Mouse (Mus musculus) sigmoid colon, adult 10 weeks (tissue): Measurements from ENCODE around the gene Fdx1l. TPM values are rescaled to one million over a fixed set of nuclear protein-coding genes. Genes with fewer than 3 reads are reported as not detected.

ENCODE experiments used
- polyA plus RNA-seq: library from polyadenylated mRNA; stranded (reverse); fragments of 350-450 nt; fragmentation: Illumina TruSeq; extraction: RNeasy Lipid Tissue Mini Kit (QIAGEN cat#74804); gene quantifications from one replicate; pipeline ENCODE4 v1.2.3, GENCODE M21; 2014; ENCODE audit warnings: low read depth, low replicate concordance

Gene Fdx1l
- polyA plus RNA-seq: 0.73 TPM

DNA sequence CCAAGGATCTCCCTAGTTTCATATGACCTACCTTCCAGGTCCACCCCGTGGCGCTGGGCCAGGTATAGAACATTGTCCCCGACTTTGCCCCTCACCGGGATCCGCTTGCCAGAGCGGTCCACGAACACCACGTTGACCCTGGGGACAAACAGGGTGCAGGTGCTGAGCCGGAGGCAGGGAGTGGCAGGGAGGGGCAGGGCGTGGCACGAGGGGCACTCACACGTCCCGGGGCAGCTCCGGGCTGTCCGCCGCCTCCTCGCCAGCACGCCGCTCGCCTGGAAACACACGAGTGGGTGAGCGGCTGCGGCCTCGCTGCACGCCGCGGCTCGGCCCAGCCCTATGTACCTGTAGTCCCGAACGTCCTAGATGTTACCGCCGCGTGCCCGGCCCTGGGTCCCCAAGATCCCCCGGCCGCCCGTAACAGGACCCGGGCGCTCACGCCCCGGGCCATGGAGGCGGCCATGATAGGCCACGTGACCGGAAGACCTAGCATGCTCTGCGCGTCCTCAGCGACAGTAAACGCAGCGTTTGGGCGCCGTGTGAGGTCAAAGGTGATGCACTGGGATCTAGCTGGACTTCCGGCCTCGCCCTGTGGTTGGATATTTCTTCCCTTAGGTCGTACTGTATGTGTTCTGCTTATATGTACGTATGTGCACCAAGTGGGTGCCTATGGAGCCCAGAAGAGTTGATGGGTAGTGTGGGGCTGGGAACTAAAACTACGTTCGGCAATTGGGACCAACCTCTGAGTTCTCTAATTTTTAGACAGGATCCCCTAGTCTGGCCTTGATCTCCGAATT, at the start of gene Fdx1l, which contains the start of gene Gm49373:
Fdx1l (minus strand) TSS at position 571 of the 797 bp plus-strand sequence.
Gm49373 (minus strand) TSS at position 53 of the 797 bp plus-strand sequence.

GRCm38 (mm10) chr9:21091707-21092320, 18.4 kb upstream of the Fdx1l start, which contains the start of the genes Gm38431 and Raver1:
TSS of gene Gm38431 (minus strand) at chr9:21091997.
TSS of gene Raver1 (minus strand) at chr9:21092008.

GRCm38 (mm10) chr9:21067006-21067684, 6.3 kb downstream of the Fdx1l start, which contains the start of gene Zglp1:
TSS of gene Zglp1 (minus strand) at chr9:21067093.

DNA sequence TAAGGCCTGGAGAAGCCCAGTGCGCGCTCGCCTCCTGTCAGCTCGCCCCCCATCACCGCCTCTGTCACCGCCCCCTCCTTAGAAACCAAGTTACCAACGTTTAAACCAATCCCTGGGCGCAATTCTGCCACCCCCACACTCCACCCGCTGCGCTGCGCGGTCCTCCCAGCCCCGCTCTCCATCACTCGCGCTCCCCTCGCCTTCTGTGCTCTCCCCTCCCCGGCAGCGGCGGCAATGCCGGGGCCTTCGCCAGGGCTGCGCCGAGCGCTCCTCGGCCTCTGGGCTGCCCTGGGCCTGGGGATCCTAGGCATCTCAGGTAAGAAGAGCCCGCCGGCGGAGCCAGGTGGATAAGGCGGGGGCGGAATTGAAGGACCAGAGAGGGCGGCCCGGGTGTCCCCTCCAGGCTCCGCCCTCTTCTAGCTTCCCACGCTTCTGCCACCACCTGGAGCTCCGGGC, 41.5 kb downstream of the Fdx1l start, which contains the start of gene Icam5:
Icam5 (plus strand) TSS at position 178 of the 456 bp plus-strand sequence.

GRCm38 (mm10) chr9:21029291-21030054, 43.9 kb downstream of the Fdx1l start, which contains the start of gene Icam4:
TSS of gene Icam4 (plus strand) at chr9:21029373.

Other genes with a start within 250 kb of the Fdx1l start
- gene A230050P20Rik, start 205.0 kb downstream of the Fdx1l start, polyA plus RNA-seq: 6.5 TPM
- not detected for gene Angptl6, start 193.9 kb downstream of the Fdx1l start, polyA plus RNA-seq
- gene Ppan, start 185.4 kb downstream of the Fdx1l start, polyA plus RNA-seq: 1.1 TPM
- gene Eif3g, start 175.0 kb downstream of the Fdx1l start, polyA plus RNA-seq: 25.4 TPM
- 7.5 TPM for gene Dnmt1, start 113.7 kb downstream of the Fdx1l start, polyA plus RNA-seq
- 0.66 TPM for gene S1pr2, start 96.8 kb downstream of the Fdx1l start, polyA plus RNA-seq
- 1.6 TPM for gene Mrpl4, start 70.9 kb downstream of the Fdx1l start, polyA plus RNA-seq
- gene Icam1, start 57.6 kb downstream of the Fdx1l start, polyA plus RNA-seq: 4.6 TPM
- gene Icam4, start 44.2 kb downstream of the Fdx1l start, polyA plus RNA-seq: not detected
- not detected for gene Icam5, start 41.5 kb downstream of the Fdx1l start, polyA plus RNA-seq
- not detected for gene Zglp1, start 6.5 kb downstream of the Fdx1l start, polyA plus RNA-seq
- gene Gm49373, start 518 bp downstream of the Fdx1l start, polyA plus RNA-seq: not detected
- gene Gm38431, start 18.4 kb upstream of the Fdx1l start, polyA plus RNA-seq: 0.79 TPM
- 9.6 TPM for gene Raver1, start 18.4 kb upstream of the Fdx1l start, polyA plus RNA-seq
- 3.4 TPM for gene Tyk2, start 57.6 kb upstream of the Fdx1l start, polyA plus RNA-seq
- 6.8 TPM for gene Cdc37, start 76.4 kb upstream of the Fdx1l start, polyA plus RNA-seq
- 0.85 TPM for gene Pde4a, start 92.1 kb upstream of the Fdx1l start, polyA plus RNA-seq
- 8.0 TPM for gene Keap1, start 165.7 kb upstream of the Fdx1l start, polyA plus RNA-seq
- 0.16 TPM for gene S1pr5, start 174.8 kb upstream of the Fdx1l start, polyA plus RNA-seq
- gene Atg4d, start 191.7 kb upstream of the Fdx1l start, polyA plus RNA-seq: 2.7 TPM
- 3.2 TPM for gene Kri1, start 214.4 kb upstream of the Fdx1l start, polyA plus RNA-seq
- 6.7 TPM for gene Cdkn2d, start 217.8 kb upstream of the Fdx1l start, polyA plus RNA-seq
- 10.9 TPM for gene Ap1m2, start 238.7 kb upstream of the Fdx1l start, polyA plus RNA-seq
- gene Slc44a2, start 247.1 kb upstream of the Fdx1l start, polyA plus RNA-seq: 16.9 TPM